Mouse (Mus musculus) right cerebral cortex, adult 18-20 months (tissue): ENCODE results near the gene Anks3.

Source experiments
- DNase-seq: peaks from one replicate; pipeline ENCODE4 v3.0.0; 2022; ENCODE audit warnings: mixed read lengths

Gene Anks3

GRCm38 (mm10) chr16:4894201-4894908 lies 69.7 kb downstream of the Anks3 start:
- DNase-seq = no peak

GRCm38 (mm10) chr16:4892171-4892570 lies 71.8 kb downstream of the Anks3 start:
- DNase-seq = no peak
